Mouse (Mus musculus) limb, embryonic 14.5 days (tissue): ENCODE measurements around the gene Hyal1. TPM values are rescaled to one million over a fixed set of nuclear protein-coding genes. Genes with fewer than 3 reads are reported as not detected.

Source experiments
- ATAC-seq: fragments of 200-750 bp; cut with Nextera tagmentation; 2 replicates; pipeline ENCODE4 v1.8.0; 2017; ENCODE audit warnings: low read depth, moderate number of reproducible peaks, moderate TSS enrichment; ENCODE audit not compliant: low FRiP score
- DNase-seq: peaks from one replicate; pipeline ENCODE4 v3.0.0-alpha.2; 2015; ENCODE audit warnings: low spot score
- H3K27ac ChIP-seq: fragments of 300-500 bp; sonication (generic); replicated peaks from 2 replicates; pipeline ENCODE4 v1.5.1; 2014; ENCODE audit warnings: low read depth, mild to moderate bottlenecking, low read length, moderate library complexity, mixed read lengths
- H3K27me3 ChIP-seq: fragments of 300-500 bp; sonication (generic); 2 replicates; pipeline ENCODE4 v1.6.1; 2014; ENCODE audit warnings: low read length, mixed read lengths; ENCODE audit not compliant: control insufficient read depth, insufficient read depth
- H3K36me3 ChIP-seq: fragments of 300-500 bp; sonication (generic); 2 replicates; pipeline ENCODE4 v1.6.1; 2014; ENCODE audit warnings: mild to moderate bottlenecking, low read length, moderate library complexity, mixed read lengths; ENCODE audit not compliant: control insufficient read depth, insufficient read depth
- H3K4me1 ChIP-seq: fragments of 300-500 bp; sonication (generic); 2 replicates; pipeline ENCODE4 v1.6.1; 2014; ENCODE audit warnings: antibody characterized with exemption, low read length, mixed read lengths; ENCODE audit not compliant: control insufficient read depth, insufficient read depth
- H3K4me2 ChIP-seq: fragments of 300-500 bp; sonication (generic); replicated peaks from 2 replicates; pipeline ENCODE4 v1.6.1; 2014; ENCODE audit warnings: low read depth, mild to moderate bottlenecking, low read length, moderate library complexity; ENCODE audit not compliant: severe bottlenecking
- H3K4me3 ChIP-seq: fragments of 300-500 bp; sonication (generic); replicated peaks from 2 replicates; pipeline ENCODE4 v1.5.1; 2014; ENCODE audit warnings: low read length
- H3K9ac ChIP-seq: fragments of 300-500 bp; sonication (generic); 2 replicates; pipeline ENCODE4 v1.6.1; 2014; ENCODE audit warnings: mild to moderate bottlenecking, low read depth, low read length, moderate library complexity; ENCODE audit not compliant: severe bottlenecking
- H3K9me3 ChIP-seq: fragments of 300-500 bp; sonication (generic); 2 replicates; pipeline ENCODE4 v1.6.1; 2016; ENCODE audit warnings: low read length; ENCODE audit not compliant: control insufficient read depth
- POLR2A ChIP-seq: fragments of 200-500 bp; IDR thresholded peaks from 2 replicates; pipeline ENCODE4 v1.8.0; 2012; ENCODE audit warnings: inconsistent platforms, mild to moderate bottlenecking, moderate library complexity, borderline replicate concordance; ENCODE audit not compliant: insufficient read depth, insufficient read length; ENCODE audit errors: extremely low read depth
- WGBS: fragments of 180-500 bp; shearing (Covaris S2); extraction: QIAGEN DNeasy Blood & Tissue Kit; methylation state at CpG from one replicate; pipeline ENCODE4 v1.1.7; 2014; 5-methylcytosine and 5-hydroxymethylcytosine counted together
- polyA plus RNA-seq, 2 experiments: library from polyadenylated mRNA; depleted of rRNA in 1 of 2; stranded (reverse) in 1 of 2; unstranded in 1 of 2; fragments of >200 nt; fragmentation: Nextera tagmentation in 1 of 2; extraction: Ambion mirVana in 1 of 2; gene quantifications; 2 replicates each; pipeline versions ENCODE4 v1.2.1 to v1.2.3; 2012 to 2014

The Hyal1 gene
- polyA plus RNA-seq, 2 experiments: 6.9 to 11.1 TPM

DNA sequence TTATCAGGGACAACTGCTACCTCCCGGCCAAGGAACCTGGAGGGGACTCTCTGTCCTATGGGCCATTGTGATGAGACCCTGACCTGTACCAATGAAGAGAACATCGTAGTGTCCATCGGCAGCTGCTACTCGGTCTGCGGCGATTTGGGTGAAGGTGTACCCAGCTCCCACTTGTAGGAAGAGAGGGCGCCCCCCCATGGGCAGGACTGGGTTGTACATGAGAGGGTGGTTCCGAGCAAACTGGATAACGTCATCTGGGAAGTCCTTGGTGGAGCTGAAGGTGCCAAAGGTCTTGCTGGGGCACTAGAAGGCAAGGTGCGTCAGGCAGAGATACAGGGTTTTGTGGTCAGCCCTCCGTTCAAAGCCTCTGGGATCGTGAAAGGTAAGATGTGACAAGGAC, 24.0 kb downstream of the Hyal1 start:
- 84% methylated on average over 12 of the region's 12 CpGs for WGBS
- no peak overlapping the region for H3K27ac ChIP-seq
- peaks cover 23% of the 10 kb centered on the region for H3K4me1 ChIP-seq
- H3K4me2 ChIP-seq: no peak overlapping the region
- H3K9me3 ChIP-seq: no peaks in the 10 kb centered on the region
- no peak overlapping the region for H3K9ac ChIP-seq
- DNase-seq: no peak
- no peaks in the 10 kb centered on the region for H3K27me3 ChIP-seq
- H3K4me3 ChIP-seq: no peak overlapping the region
- H3K36me3 ChIP-seq: no peaks in the 10 kb centered on the region
- no peak for TF ChIP-seq POLR2A
- no peak for ATAC-seq

DNA sequence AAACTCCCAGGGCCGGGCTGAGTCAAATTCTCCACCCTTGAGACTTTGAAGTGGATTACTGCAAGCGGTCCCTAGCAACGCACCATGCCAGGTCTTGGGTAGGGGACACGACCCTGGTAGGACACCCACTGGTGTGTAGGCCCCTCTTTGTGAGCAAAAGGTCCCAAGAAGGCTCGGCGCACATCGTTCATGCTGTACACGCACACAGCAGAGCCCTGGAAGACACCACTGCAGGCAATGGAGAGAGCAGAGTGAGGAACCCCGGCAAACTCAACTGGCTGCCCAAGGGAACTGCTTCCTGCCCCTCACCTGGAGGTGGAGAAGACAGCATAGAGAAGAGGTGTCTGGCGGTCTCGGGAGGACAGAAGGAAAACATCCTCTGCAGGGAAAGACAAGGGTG, 24.5 kb downstream of the Hyal1 start:
- H3K4me2 ChIP-seq: no peak overlapping the region
- 81% methylated on average over 11 of the region's 11 CpGs for whole genome bisulfite sequencing
- ATAC-seq (no peak), DNase-seq (no peak)
- H3K9ac ChIP-seq: no peak overlapping the region
- H3K4me3 ChIP-seq: no peak overlapping the region
- no peaks in the 10 kb centered on the region for H3K36me3 ChIP-seq
- H3K4me1 ChIP-seq: peaks cover 28% of the 10 kb centered on the region
- H3K9me3 ChIP-seq: no peaks in the 10 kb centered on the region
- no peaks in the 10 kb centered on the region for H3K27me3 ChIP-seq
- no peak for TF ChIP-seq POLR2A
- H3K27ac ChIP-seq: no peak overlapping the region

DNA sequence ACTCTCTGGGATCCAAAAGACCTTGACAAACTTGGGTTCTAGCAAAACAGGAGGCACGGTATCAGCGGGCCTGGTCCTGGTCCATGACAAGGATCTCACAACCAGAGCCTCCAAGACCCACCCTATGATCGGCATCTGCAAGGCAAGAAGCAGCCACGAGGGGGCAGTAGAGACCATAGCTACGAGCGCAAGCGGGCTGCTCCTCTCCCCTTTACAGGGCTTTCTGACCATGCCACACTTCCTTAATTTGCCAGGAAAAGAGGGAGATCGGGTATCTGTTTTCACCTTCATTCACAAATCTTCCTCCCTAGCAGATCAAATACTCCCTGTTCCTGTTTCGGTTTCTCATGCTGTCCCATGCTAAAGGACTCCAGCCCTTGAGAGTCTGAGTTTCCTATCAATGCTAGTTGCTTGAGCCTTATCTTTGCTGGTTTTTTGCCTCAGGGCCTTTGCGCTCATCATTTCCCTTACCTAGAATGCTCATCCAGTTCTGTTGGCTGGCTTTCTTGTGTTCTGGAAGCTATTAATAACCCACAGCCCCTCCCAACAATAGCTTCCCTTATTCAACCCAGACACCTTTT, 25.4 kb downstream of the Hyal1 start:
- no peaks in the 10 kb centered on the region for H3K27me3 ChIP-seq
- H3K4me2 ChIP-seq: no peak overlapping the region
- ATAC-seq: peak; percentile 64; the same call in 1 of the 2 replicates
- H3K4me3 ChIP-seq: no peak overlapping the region
- WGBS: 11% methylated on average over 10 of the region's 10 CpGs
- no peaks in the 10 kb centered on the region for H3K9me3 ChIP-seq
- DNase-seq: peak; percentile 89
- no peak for TF ChIP-seq POLR2A
- peaks cover 36% of the 10 kb centered on the region for H3K4me1 ChIP-seq
- no peak overlapping the region for H3K27ac ChIP-seq
- no peaks in the 10 kb centered on the region for H3K36me3 ChIP-seq
- no peak overlapping the region for H3K9ac ChIP-seq

DNA sequence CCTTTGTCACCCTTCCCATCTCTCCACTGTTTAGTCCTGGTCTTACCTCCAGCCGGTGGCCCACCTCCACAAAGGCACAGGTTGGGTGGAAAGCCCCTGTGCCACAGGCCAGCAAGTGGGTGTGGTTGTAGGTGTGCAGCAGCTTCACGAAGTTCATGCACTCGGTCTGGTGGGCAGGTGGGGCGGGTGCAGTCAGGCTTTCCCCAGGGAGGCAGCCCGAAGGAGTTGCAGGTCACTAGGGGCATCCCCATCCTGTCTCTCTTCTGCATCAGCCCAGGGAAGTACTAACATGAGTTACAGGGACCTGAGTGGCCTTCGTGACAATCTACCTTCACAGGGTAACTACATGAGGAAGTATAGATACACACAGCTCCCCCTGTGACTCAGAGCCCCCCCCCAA, 26.5 kb downstream of the Hyal1 start:
- no peak overlapping the region for H3K4me3 ChIP-seq
- no peak overlapping the region for H3K27ac ChIP-seq
- H3K4me2 ChIP-seq: no peak overlapping the region
- WGBS: 81% methylated on average over 6 of the region's 6 CpGs
- H3K9ac ChIP-seq: no peak overlapping the region
- peaks cover 47% of the 10 kb centered on the region for H3K4me1 ChIP-seq
- ATAC-seq (no peak), DNase-seq (no peak)
- H3K27me3 ChIP-seq: no peaks in the 10 kb centered on the region
- H3K9me3 ChIP-seq: no peaks in the 10 kb centered on the region
- TF ChIP-seq POLR2A: no peak
- H3K36me3 ChIP-seq: no peaks in the 10 kb centered on the region

DNA sequence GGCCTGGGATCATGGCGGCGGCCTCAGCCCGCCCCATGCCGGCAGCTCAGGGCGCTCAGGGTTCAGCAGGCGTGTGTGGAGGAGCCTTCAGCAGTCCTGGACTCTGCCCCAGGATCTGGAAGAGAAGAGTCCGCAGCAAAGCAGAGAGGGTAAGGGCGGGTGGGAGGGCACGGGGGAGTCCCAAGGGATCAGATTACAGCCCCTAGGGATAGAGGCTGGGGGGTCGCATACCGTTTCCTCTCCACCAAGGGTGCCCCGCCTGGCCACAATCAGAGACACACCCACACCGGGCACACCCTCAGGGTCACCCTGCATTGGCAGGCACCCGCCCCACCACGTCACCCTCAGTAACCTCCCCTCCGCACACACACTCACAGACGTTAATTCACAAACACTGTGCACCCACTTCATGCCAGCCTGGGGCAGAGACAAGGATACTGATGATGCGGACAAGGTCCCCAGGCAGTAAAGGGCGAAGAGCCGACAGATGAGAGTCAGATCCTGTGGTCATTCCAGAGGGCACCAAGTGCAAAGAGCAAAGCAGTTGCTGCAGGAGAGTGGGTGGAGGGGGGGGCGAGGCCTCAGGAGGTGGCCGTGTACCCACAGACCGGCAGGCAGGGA, 28.4 kb downstream of the Hyal1 start:
- Histone ChIP-seq H3K36me3 (no peaks in the 10 kb centered on the region), H3K4me3 (no peak overlapping the region; the same call in 1 of the 2 replicates), H3K27me3 (no peaks in the 10 kb centered on the region), H3K9ac (no peak overlapping the region), H3K27ac (peak overlapping the region; percentile 43; the same call in 1 of the 2 replicates), H3K9me3 (no peaks in the 10 kb centered on the region), H3K4me1 (peaks cover 61% of the 10 kb centered on the region), H3K4me2 (peak overlapping the region; percentile 34)
- ATAC-seq (no peak), DNase-seq (no peak)
- no peak for TF ChIP-seq POLR2A
- 37% methylated on average over 22 of the region's 23 CpGs for WGBS
